Mouse (Mus musculus): ENCODE data around the gene Mafb.

- TF ChIP-seq CTCF (IDR thresholded peaks at IDR 0.05; ENCODE audit: low read depth) (no peak), EP300 (optimal IDR thresholded peaks at IDR 0.05) (no peak)
These were observed 6.5 kb downstream of the Mafb start for GRCm38 (mm10) chr2:160360234-160360874.

All from stomach, postnatal 0 days (tissue).